Mouse (Mus musculus) heart, embryonic 16.5 days (tissue): ENCODE measurements around the gene Iqub. TPM values are rescaled to one million over a fixed set of nuclear protein-coding genes. Genes with fewer than 3 reads are reported as not detected.

Experiments used
- ATAC-seq: fragments of 200-750 bp; cut with Nextera tagmentation; replicated peaks from 2 replicates; pipeline ENCODE4 v1.8.0; 2017; ENCODE audit warnings: moderate number of reproducible peaks; ENCODE audit not compliant: insufficient read depth, low FRiP score; ENCODE audit errors: extremely low read depth
- H3K27ac ChIP-seq: fragments of 300-500 bp; sonication (generic); 2 replicates; pipeline ENCODE4 v1.5.1; 2014; ENCODE audit warnings: mild to moderate bottlenecking, low read length, control low read depth, moderate library complexity
- H3K27me3 ChIP-seq: fragments of 300-500 bp; sonication (generic); 2 replicates; pipeline ENCODE4 v1.6.1; 2014; ENCODE audit warnings: low read length, mixed read lengths; ENCODE audit not compliant: control insufficient read depth, insufficient read depth
- H3K36me3 ChIP-seq: fragments of 300-500 bp; sonication (generic); 2 replicates; pipeline ENCODE4 v1.6.1; 2014; ENCODE audit not compliant: control insufficient read depth, insufficient read depth
- H3K4me1 ChIP-seq: fragments of 300-500 bp; sonication (generic); 2 replicates; pipeline ENCODE4 v1.6.1; 2014; ENCODE audit warnings: low read length, mixed read lengths; ENCODE audit not compliant: control insufficient read depth, insufficient read depth
- H3K4me2 ChIP-seq: fragments of 300-500 bp; sonication (generic); 2 replicates; pipeline ENCODE4 v1.6.1; 2014; ENCODE audit warnings: low read depth, mild to moderate bottlenecking, control low read depth, low read length
- H3K4me3 ChIP-seq: fragments of 300-500 bp; sonication (generic); 2 replicates; pipeline ENCODE4 v1.5.1; 2014; ENCODE audit warnings: mild to moderate bottlenecking, control low read depth, low read length
- H3K9ac ChIP-seq: fragments of 300-500 bp; sonication (generic); 2 replicates; pipeline ENCODE4 v1.6.1; 2014; ENCODE audit warnings: low read length, control low read depth
- H3K9me3 ChIP-seq: fragments of 300-500 bp; sonication (generic); replicated peaks from 2 replicates; pipeline ENCODE4 v1.6.1; 2016; ENCODE audit warnings: low read length; ENCODE audit not compliant: control insufficient read depth
- WGBS: fragments of 180-500 bp; shearing (Covaris S2); extraction: QIAGEN DNeasy Blood & Tissue Kit; methylation state at CpG from one replicate; pipeline ENCODE4 v1.1.7; 2014; 5-methylcytosine and 5-hydroxymethylcytosine counted together
- polyA plus RNA-seq: library from polyadenylated mRNA; unstranded; fragments of >200 nt; fragmentation: Nextera tagmentation; extraction: Ambion mirVana; gene quantifications from 2 replicates; pipeline ENCODE4 v1.2.1, GENCODE M21; 2015

The Iqub gene
- polyA plus RNA-seq, 1 experiment from 2014 or later, result 0.30 TPM

DNA sequence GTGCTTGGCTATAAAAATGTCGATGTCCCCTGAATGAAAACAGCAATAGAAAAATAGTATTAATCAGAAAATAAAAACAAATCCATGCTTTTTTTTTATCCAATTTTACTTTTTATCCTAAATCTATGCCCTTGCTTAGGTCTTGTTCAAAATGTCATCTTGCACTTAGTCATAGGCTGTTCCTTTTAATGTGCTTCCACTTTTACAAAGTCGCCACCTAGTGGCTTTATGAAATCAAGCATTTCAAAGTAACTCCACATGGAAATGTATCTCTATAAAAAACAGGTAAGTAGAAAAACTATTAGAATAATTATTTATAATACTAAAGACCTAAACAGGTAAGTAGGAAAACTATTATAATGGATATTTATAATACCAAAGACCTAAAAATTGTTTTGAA, 1.3 kb upstream of the Iqub start:
- 42% methylated on average over 2 of the region's 2 CpGs for WGBS
- Histone ChIP-seq H3K9ac (no peak overlapping the region), H3K27me3 (no peaks in the 10 kb centered on the region), H3K9me3 (no peaks in the 10 kb centered on the region), H3K4me1 (no peaks in the 10 kb centered on the region), H3K27ac (no peak overlapping the region), H3K4me2 (no peak overlapping the region), H3K36me3 (peaks cover 12% of the 10 kb centered on the region), H3K4me3 (no peak overlapping the region)
- no peak for ATAC-seq

GRCm38 (mm10) chr6:24504141-24504540, 10.7 kb downstream of the Iqub start:
- Histone ChIP-seq H3K4me3 (no peak overlapping the region), H3K36me3 (no peaks in the 10 kb centered on the region), H3K27me3 (no peaks in the 10 kb centered on the region), H3K9me3 (no peaks in the 10 kb centered on the region), H3K4me2 (no peak overlapping the region), H3K9ac (no peak overlapping the region), H3K4me1 (no peaks in the 10 kb centered on the region), H3K27ac (no peak overlapping the region)
- no peak for ATAC-seq
- WGBS, result 67% methylated on average over 2 of the region's 2 CpGs

DNA sequence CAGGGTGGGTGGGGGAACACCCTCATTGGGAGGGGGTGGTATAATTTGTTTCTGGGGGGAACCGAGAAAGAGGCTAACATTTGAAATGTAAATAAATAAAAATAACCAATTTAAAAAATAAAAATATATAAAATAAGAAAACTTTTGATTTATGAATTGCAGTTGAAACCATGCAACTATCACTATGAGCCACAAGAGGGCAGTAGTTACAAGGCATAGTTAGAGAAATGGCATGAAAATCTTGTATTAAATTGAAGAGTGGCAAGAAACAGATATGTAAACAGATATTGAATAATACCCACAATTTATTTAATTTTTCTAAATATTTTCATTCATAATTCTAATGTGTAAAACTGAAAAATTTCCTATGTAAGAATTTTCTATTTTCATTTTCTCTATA, 24.5 kb downstream of the Iqub start:
- Histone ChIP-seq H3K27me3 (no peaks in the 10 kb centered on the region), H3K27ac (no peak overlapping the region), H3K9me3 (no peaks in the 10 kb centered on the region), H3K4me3 (no peak overlapping the region), H3K9ac (no peak overlapping the region), H3K4me2 (no peak overlapping the region), H3K4me1 (no peaks in the 10 kb centered on the region), H3K36me3 (no peaks in the 10 kb centered on the region)
- 0% methylated on average over 1 of the region's 1 CpGs for WGBS
- no peak for ATAC-seq

GRCm38 (mm10) chr6:24486530-24486929, 28.3 kb downstream of the Iqub start:
- H3K4me1 ChIP-seq, result no peaks in the 10 kb centered on the region
- no peak overlapping the region for H3K9ac ChIP-seq
- WGBS, result 68% methylated on average over 5 of the region's 5 CpGs
- no peak for ATAC-seq
- no peak overlapping the region for H3K4me2 ChIP-seq
- no peak overlapping the region for H3K4me3 ChIP-seq
- no peaks in the 10 kb centered on the region for H3K9me3 ChIP-seq
- no peak overlapping the region for H3K27ac ChIP-seq
- no peaks in the 10 kb centered on the region for H3K27me3 ChIP-seq
- no peaks in the 10 kb centered on the region for H3K36me3 ChIP-seq

DNA sequence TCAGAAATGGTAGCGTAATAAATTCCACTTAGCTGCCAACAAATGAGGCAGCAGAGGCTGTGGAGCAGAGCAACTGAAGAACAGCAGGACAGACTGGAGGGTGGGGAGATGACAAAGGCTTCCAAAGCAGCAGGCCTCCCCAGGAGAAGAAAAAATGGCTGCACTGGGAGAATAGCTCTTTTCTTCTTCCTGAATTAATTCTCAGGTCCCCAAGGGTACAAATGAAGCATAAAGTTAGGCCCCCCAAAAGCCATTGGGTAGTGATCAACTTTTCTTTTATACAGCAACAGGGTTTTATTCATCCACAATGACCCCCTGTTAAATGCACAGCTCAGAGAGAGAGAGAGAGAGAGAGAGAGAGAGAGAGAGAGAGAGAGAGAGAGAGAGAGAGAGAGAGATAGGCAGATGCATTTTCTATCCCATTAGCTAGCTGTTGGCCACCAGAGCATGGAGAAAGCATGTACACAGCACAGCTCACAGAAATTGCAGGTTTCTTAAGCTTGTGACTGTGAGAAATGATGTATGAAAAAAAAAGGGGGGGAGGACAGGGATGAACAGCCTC, 44.2 kb downstream of the Iqub start:
- no peak for ATAC-seq
- H3K9me3 ChIP-seq, result no peaks in the 10 kb centered on the region
- WGBS, result 62% methylated on average over 1 of the region's 1 CpGs
- no peak overlapping the region for H3K9ac ChIP-seq
- no peaks in the 10 kb centered on the region for H3K36me3 ChIP-seq
- 0 out of 2 replicates have a peak, but pooled peaks cover 2% of the 10 kb centered on the region for H3K4me1 ChIP-seq
- H3K4me3 ChIP-seq, result no peak overlapping the region
- no peak overlapping the region for H3K4me2 ChIP-seq
- H3K27me3 ChIP-seq, result no peaks in the 10 kb centered on the region
- no peak overlapping the region for H3K27ac ChIP-seq

DNA sequence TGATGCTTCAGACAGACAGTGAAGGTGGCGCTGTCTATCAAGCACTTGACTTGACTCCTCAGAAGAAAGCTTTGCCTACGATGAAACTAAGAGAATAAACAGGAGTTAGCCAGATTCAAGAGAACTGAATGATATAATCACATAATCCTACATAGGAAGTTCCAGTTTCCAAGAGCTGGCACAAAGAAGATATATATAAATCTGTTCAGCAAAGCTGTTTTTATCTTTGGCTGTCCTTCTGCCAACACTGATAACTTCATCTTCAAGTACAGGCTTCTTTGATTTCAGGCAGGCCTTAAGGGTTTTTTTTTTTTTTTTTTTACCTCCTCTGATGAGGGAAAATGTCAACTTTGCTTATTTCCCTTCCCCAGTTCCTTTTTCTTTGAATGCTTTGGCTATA, 44.7 kb downstream of the Iqub start:
- H3K4me3 ChIP-seq, result no peak overlapping the region

GRCm38 (mm10) chr6:24456097-24456496, 58.8 kb downstream of the Iqub start:
- 33% methylated on average over 7 of the region's 7 CpGs for WGBS
- H3K4me3 ChIP-seq, result no peak overlapping the region
- ATAC-seq, result no peak
- no peaks in the 10 kb centered on the region for H3K9me3 ChIP-seq
- H3K27ac ChIP-seq, result no peak overlapping the region
- no peaks in the 10 kb centered on the region for H3K27me3 ChIP-seq
- H3K36me3 ChIP-seq, result no peaks in the 10 kb centered on the region
- H3K4me1 ChIP-seq, result no peaks in the 10 kb centered on the region
- no peak overlapping the region for H3K9ac ChIP-seq
- no peak overlapping the region for H3K4me2 ChIP-seq

More for the DNA sequence above, 44.7 kb downstream of the Iqub start:
- no peak overlapping the region for H3K4me2 ChIP-seq
- no peaks in the 10 kb centered on the region for H3K27me3 ChIP-seq
- no peaks in the 10 kb centered on the region for H3K36me3 ChIP-seq
- no peak overlapping the region for H3K27ac ChIP-seq
- 0 out of 2 replicates have a peak, but pooled peaks cover 2% of the 10 kb centered on the region for H3K4me1 ChIP-seq
- no peak for ATAC-seq
- H3K9ac ChIP-seq, result no peak overlapping the region
- 78% methylated on average over 2 of the region's 2 CpGs for WGBS
- no peaks in the 10 kb centered on the region for H3K9me3 ChIP-seq

GRCm38 (mm10) chr6:24451026-24451821, 63.6 kb downstream of the Iqub start:
- Histone ChIP-seq H3K27ac (no peak overlapping the region), H3K4me2 (no peak overlapping the region), H3K9ac (no peak overlapping the region), H3K4me1 (no peaks in the 10 kb centered on the region), H3K27me3 (no peaks in the 10 kb centered on the region), H3K4me3 (no peak overlapping the region), H3K9me3 (no peaks in the 10 kb centered on the region), H3K36me3 (no peaks in the 10 kb centered on the region)
- WGBS, result 61% methylated on average over 22 of the region's 22 CpGs
- ATAC-seq, result no peak

DNA sequence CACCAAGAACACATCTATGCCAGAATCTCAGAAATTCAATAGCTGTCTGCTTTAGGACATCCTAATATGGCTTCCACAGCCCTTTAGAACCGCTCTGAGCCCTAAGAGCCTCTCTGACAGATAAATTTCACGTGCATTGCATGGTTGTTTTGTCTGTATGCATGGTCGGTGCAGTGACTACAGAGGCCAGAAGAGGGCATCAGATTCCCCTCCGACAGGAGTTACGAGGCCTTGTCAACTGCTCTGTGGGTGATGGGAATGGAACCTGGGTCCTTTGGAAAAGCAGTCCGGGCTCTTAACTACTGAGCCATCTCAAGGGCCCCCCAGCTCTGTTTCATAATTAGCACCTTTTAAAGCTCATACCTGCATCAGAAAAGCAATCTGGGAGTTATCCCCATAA, 64.6 kb downstream of the Iqub start:
- no peaks in the 10 kb centered on the region for H3K27me3 ChIP-seq
- H3K27ac ChIP-seq, result no peak overlapping the region
- no peaks in the 10 kb centered on the region for H3K36me3 ChIP-seq
- no peak overlapping the region for H3K4me2 ChIP-seq
- no peaks in the 10 kb centered on the region for H3K4me1 ChIP-seq
- no peak for ATAC-seq
- no peak overlapping the region for H3K4me3 ChIP-seq
- WGBS, result 88% methylated on average over 6 of the region's 6 CpGs
- no peaks in the 10 kb centered on the region for H3K9me3 ChIP-seq
- H3K9ac ChIP-seq, result no peak overlapping the region
